In the genomic region with DNA sequence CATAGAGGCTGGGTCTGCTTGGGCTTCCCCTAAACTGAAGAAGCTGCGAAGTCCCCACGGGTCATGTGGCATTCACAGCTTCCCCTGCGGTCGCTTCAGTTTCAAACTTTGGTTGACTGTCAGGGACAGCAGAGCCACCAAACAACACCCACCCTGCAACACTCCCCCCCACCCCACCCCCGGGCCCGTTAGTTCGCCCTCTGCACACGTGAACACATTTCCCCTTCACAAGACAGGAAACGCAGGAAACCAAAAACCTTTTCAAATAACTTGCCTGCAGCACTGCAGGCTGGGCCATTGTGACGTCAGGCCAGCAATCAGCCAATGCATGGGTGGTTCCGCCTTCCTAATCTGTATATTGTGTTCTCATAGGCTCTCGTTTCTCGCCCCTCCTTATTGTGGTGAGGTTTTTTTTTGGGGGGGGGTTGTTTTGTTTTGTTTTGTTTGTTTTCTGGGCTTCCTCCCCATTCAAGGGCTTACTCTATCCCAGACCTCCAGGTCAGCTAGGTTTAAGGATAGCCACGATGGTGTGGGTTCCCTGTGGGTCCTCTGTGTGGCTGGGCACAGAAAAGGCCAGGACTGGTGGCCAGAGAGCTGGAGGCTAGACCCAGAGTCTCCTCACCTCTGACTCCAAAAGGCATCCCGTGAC, we compare ENCODE assay signal across 8 mouse cellular contexts.
DNase-seq lines count a peak whose midpoint lies in the region; ATAC-seq and TF ChIP-seq lines count a peak whose summit lies in the region.

No protein-coding gene starts in this region.

- no peaks in the 10 kb centered on the region for H3K79me3 ChIP-seq in C2C12 (ENCODE audit: low read depth)

- peak overlapping the region; percentile 75 for H3K4me2 ChIP-seq in heart, embryonic 12.5 days
- H3K4me2 ChIP-seq in kidney, embryonic 14.5 days (replicated peaks; ENCODE audit: low read depth, low read length) = peak overlapping the region; percentile 40
- peak overlapping the region; percentile 84 for H3K4me2 ChIP-seq in liver, embryonic 15.5 days
- H3K4me2 ChIP-seq in neural tube, embryonic 11.5 days (ENCODE audit: low read depth) = peak overlapping the region; percentile 46

- no peaks in the 10 kb centered on the region for H3K27me3 ChIP-seq in C2C12 (ENCODE audit: control insufficient read depth, insufficient read depth, insufficient read length)
- no peaks in the 10 kb centered on the region for H3K27me3 ChIP-seq in heart, embryonic 12.5 days (replicated peaks)
- no peaks in the 10 kb centered on the region for H3K27me3 ChIP-seq in kidney, embryonic 14.5 days (ENCODE audit: control insufficient read depth, insufficient read depth, low read length)
- H3K27me3 ChIP-seq in liver, embryonic 15.5 days = no peaks in the 10 kb centered on the region
- no peaks in the 10 kb centered on the region for H3K27me3 ChIP-seq in neural tube, embryonic 11.5 days (ENCODE audit: control insufficient read depth, insufficient read depth, low read length)

- peak; percentile 87 for DNase-seq in ZHBTc4 (ENCODE audit: low read depth, low spot score)
- DNase-seq in neural tube, embryonic 11.5 days (ENCODE audit: low spot score) = peak; percentile 82
- DNase-seq in thymus, adult 18-20 months = peak; percentile 81 to 90

- H3K9ac ChIP-seq in heart, embryonic 12.5 days = peak overlapping the region; percentile 68
- peak overlapping the region; percentile 34; the same call in 1 of the 2 replicates for H3K9ac ChIP-seq in kidney, embryonic 14.5 days (ENCODE audit: low read depth, low read length)
- peak overlapping the region; percentile 59 for H3K9ac ChIP-seq in liver, embryonic 15.5 days
- peak overlapping the region; percentile 12; the same call in 1 of the 2 replicates for H3K9ac ChIP-seq in neural tube, embryonic 11.5 days (ENCODE audit: low read length)

- H3K79me2 ChIP-seq in C2C12 (ENCODE audit: control insufficient read depth, insufficient read depth) = no peaks in the 10 kb centered on the region

- H3ac ChIP-seq in C2C12 (ENCODE audit: control insufficient read depth, insufficient read length, low read depth) = no peak overlapping the region

- ATAC-seq in erythroblast, adult 5-6 weeks (replicated peaks; ENCODE audit: low FRiP score, poor library complexity, severe bottlenecking) = peak; percentile 65
- ATAC-seq in heart, embryonic 12.5 days (ENCODE audit: insufficient number of reproducible peaks, low FRiP score) = peak; percentile 89
- ATAC-seq in kidney, embryonic 14.5 days (ENCODE audit: low FRiP score, low TSS enrichment) = peak; percentile 88
- peak; percentile 60 for ATAC-seq in liver, embryonic 15.5 days (ENCODE audit: insufficient read depth)
- peak; percentile 83 for ATAC-seq in neural tube, embryonic 11.5 days (ENCODE audit: insufficient read depth, low FRiP score, low TSS enrichment)

- H3K36me3 ChIP-seq in C2C12 (ENCODE audit: control insufficient read depth, insufficient read depth) = no peaks in the 10 kb centered on the region
- H3K36me3 ChIP-seq in heart, embryonic 12.5 days = no peaks in the 10 kb centered on the region
- no peaks in the 10 kb centered on the region for H3K36me3 ChIP-seq in kidney, embryonic 14.5 days (ENCODE audit: control insufficient read depth, insufficient read depth, low read length)
- H3K36me3 ChIP-seq in liver, embryonic 15.5 days (replicated peaks) = no peaks in the 10 kb centered on the region
- no peaks in the 10 kb centered on the region for H3K36me3 ChIP-seq in neural tube, embryonic 11.5 days (ENCODE audit: control insufficient read depth, insufficient read depth, low read length)

- peaks cover 37% of the 10 kb centered on the region for H3K4me1 ChIP-seq in heart, embryonic 12.5 days (replicated peaks)
- peaks cover 6% of the 10 kb centered on the region; the same call in 1 of the 2 replicates for H3K4me1 ChIP-seq in kidney, embryonic 14.5 days (ENCODE audit: control insufficient read depth, insufficient read depth, low read length)
- peaks cover 94% of the 10 kb centered on the region for H3K4me1 ChIP-seq in liver, embryonic 15.5 days (replicated peaks)
- H3K4me1 ChIP-seq in neural tube, embryonic 11.5 days (ENCODE audit: control insufficient read depth, insufficient read depth, low read length) = 0 out of 2 replicates have a peak, but pooled peaks cover 4% of the 10 kb centered on the region

- TF ChIP-seq CTCF in C2C12 (IDR thresholded peaks at IDR 0.05; ENCODE audit: control insufficient read depth, insufficient read depth, insufficient read length) = no peak

- H3K27ac ChIP-seq in heart, embryonic 12.5 days (ENCODE audit: poor library complexity, severe bottlenecking) = peak overlapping the region; percentile 40
- H3K27ac ChIP-seq in kidney, embryonic 14.5 days (ENCODE audit: low read depth, low read length) = no peak overlapping the region
- H3K27ac ChIP-seq in liver, embryonic 15.5 days (replicated peaks) = peak overlapping the region; percentile 99
- H3K27ac ChIP-seq in neural tube, embryonic 11.5 days (ENCODE audit: low read depth, low read length) = no peak overlapping the region

- H3K9me3 ChIP-seq in heart, embryonic 12.5 days (replicated peaks) = no peaks in the 10 kb centered on the region
- H3K9me3 ChIP-seq in kidney, embryonic 14.5 days (ENCODE audit: control insufficient read depth, low read length) = no peaks in the 10 kb centered on the region
- H3K9me3 ChIP-seq in liver, embryonic 15.5 days (replicated peaks) = no peaks in the 10 kb centered on the region
- H3K9me3 ChIP-seq in neural tube, embryonic 11.5 days (ENCODE audit: control insufficient read depth, low read length) = no peaks in the 10 kb centered on the region

- 8% methylated on average over 15 of the region's 15 CpGs for WGBS in heart, embryonic 12.5 days
- 6% methylated on average over 15 of the region's 15 CpGs for WGBS in kidney, embryonic 14.5 days
- 4% methylated on average over 15 of the region's 15 CpGs for WGBS in liver, embryonic 15.5 days (ENCODE audit: insufficient replicate concordance)
- 5% methylated on average over 15 of the region's 15 CpGs for WGBS in neural tube, embryonic 11.5 days

- H3K4me3 ChIP-seq in C2C12 (ENCODE audit: insufficient read depth, poor library complexity, severe bottlenecking) = no peak overlapping the region
- peak overlapping the region; percentile 43 for H3K4me3 ChIP-seq in heart, embryonic 12.5 days
- H3K4me3 ChIP-seq in kidney, embryonic 14.5 days (ENCODE audit: low read length) = peak overlapping the region; percentile 22; the same call in 1 of the 2 replicates
- peak overlapping the region; percentile 49 for H3K4me3 ChIP-seq in liver, embryonic 15.5 days (replicated peaks)
- H3K4me3 ChIP-seq in neural tube, embryonic 11.5 days (ENCODE audit: low read depth, low read length) = peak overlapping the region; percentile 18; the same call in 1 of the 2 replicates

TF ChIP-seq in C2C12, 6 proteins besides CTCF, POLR2A, EP300 and RAD21:
- TF ChIP-seq MYOD1 (IDR thresholded peaks at IDR 0.05; ENCODE audit: control insufficient read depth, insufficient read length, low read depth) (no peak), MYOG (IDR thresholded peaks at IDR 0.05; ENCODE audit: control insufficient read depth, extremely low read depth, insufficient read length) (no peak), USF1 (IDR thresholded peaks at IDR 0.05; ENCODE audit: low read depth) (peak; percentile 37)
TF ChIP-seq in C2C12: peak in this region for 1.

Comparison
In these comparisons a context has a peak if more than half of its experiments do, and no peak if none do; other contexts are left out.
1. H3K27ac ChIP-seq: peak in heart, embryonic 12.5 days (single experiment) and liver, embryonic 15.5 days (single experiment); none in kidney, embryonic 14.5 days (single experiment) and neural tube, embryonic 11.5 days (single experiment).
2. H3K9ac ChIP-seq: peak in every context shown above with its lines; median percentile 68 in heart, embryonic 12.5 days; 59 in liver, embryonic 15.5 days; 34 in kidney, embryonic 14.5 days; 12 in neural tube, embryonic 11.5 days.
3. Peak in every context shown above with its lines, with median percentiles within 50 percentile points of each other: DNase-seq, ATAC-seq and H3K4me2 ChIP-seq.